In the genomic region with DNA sequence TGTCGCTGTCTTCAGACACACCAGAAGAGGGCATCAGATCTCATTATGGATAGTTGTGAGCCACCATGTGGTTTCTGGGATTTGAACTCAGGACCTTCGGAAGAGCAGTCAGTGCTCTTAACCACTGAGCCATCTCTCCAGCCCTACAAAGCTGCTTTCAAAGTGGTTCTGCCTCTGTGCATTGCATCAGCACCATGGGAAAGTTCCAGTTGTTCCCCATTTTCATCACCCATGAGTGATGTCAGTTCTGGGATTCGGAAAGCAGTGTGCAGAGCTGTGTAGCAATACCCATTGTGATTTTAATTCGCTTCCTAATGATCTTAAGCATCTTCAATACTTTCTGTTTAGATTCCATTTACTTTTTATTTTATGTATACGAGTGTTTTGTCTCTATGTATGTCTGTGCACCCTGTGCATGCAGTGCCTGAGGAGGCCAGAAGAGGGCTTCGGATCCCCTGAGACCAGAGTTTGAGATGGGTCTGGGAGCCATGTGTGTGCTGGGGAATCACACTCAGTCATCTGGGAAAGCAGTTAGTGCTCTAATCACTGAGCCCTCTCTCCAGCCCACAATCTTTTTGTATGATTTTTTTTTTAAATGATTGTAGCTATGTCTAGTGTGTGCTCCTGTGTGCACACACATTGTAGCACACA, we compare ENCODE assay signal across 15 mouse cellular contexts. TPM values are rescaled to one million over a fixed set of nuclear protein-coding genes. Genes with fewer than 3 reads are reported as not detected.
A peak's percentile ranks its signal among the peaks of the same experiment; 100 is the strongest.
DNase-seq lines count a peak whose midpoint lies in the region; ATAC-seq and TF ChIP-seq lines count a peak whose summit lies in the region.
"Had no signal": no experiment of that assay in that cellular context is flagged by ENCODE, and none has a peak within 500 bp of the region (broad histone marks: within the 10 kb centered on the region; RNA-seq: fewer than 3 reads in every experiment).

No protein-coding gene starts in this region.

- H3K9ac ChIP-seq in forebrain, embryonic 14.5 days (ENCODE audit: low read length) = no peak overlapping the region
- H3K9ac ChIP-seq in liver, embryonic 14.5 days (replicated peaks) = no peak overlapping the region
- H3K9ac ChIP-seq in liver, embryonic 12.5 days = no peak overlapping the region
- no peak overlapping the region for H3K9ac ChIP-seq in CH12.LX (ENCODE audit: insufficient read depth, low read depth)
- H3K9ac ChIP-seq in forebrain, embryonic 13.5 days = no peak overlapping the region
- H3K9ac ChIP-seq: embryonic facial prominence, embryonic 15.5 days; limb, embryonic 12.5 days; stomach, embryonic 15.5 days had no signal

- H3K36me3 ChIP-seq in forebrain, embryonic 10.5 days (replicated peaks) = no peaks in the 10 kb centered on the region
- H3K36me3 ChIP-seq in forebrain, embryonic 14.5 days (ENCODE audit: control insufficient read depth, insufficient read depth, low read length) = no peaks in the 10 kb centered on the region
- H3K36me3 ChIP-seq in liver, embryonic 14.5 days (replicated peaks; ENCODE audit: control insufficient read depth, insufficient read depth, low read depth) = no peaks in the 10 kb centered on the region
- no peaks in the 10 kb centered on the region for H3K36me3 ChIP-seq in liver, embryonic 12.5 days
- H3K36me3 ChIP-seq in CH12.LX (replicated peaks in 1 of 2; ENCODE audit: control insufficient read depth in 1 of 2, insufficient read depth in 1 of 2, low read length in 1 of 2) = no peaks in the 10 kb centered on the region
- H3K36me3 ChIP-seq in forebrain, embryonic 13.5 days (ENCODE audit: poor library complexity, severe bottlenecking) = no peaks in the 10 kb centered on the region
- H3K36me3 ChIP-seq: embryonic facial prominence, embryonic 15.5 days; limb, embryonic 12.5 days; stomach, embryonic 15.5 days had no signal

- 0 out of 2 replicates have a peak, but pooled peaks cover 4% of the 10 kb centered on the region for H3K27me3 ChIP-seq in forebrain, embryonic 10.5 days (ENCODE audit: poor library complexity, severe bottlenecking)
- no peaks in the 10 kb centered on the region for H3K27me3 ChIP-seq in forebrain, embryonic 14.5 days (replicated peaks; ENCODE audit: control insufficient read depth, insufficient read depth, low read length)
- no peaks in the 10 kb centered on the region for H3K27me3 ChIP-seq in liver, embryonic 14.5 days (ENCODE audit: control insufficient read depth, insufficient read depth, low read length)
- no peaks in the 10 kb centered on the region for H3K27me3 ChIP-seq in liver, embryonic 12.5 days (replicated peaks)
- no peaks in the 10 kb centered on the region for H3K27me3 ChIP-seq in CH12.LX (replicated peaks)
- H3K27me3 ChIP-seq in forebrain, embryonic 13.5 days = no peaks in the 10 kb centered on the region
- H3K27me3 ChIP-seq: embryonic facial prominence, embryonic 15.5 days; limb, embryonic 12.5 days; stomach, embryonic 15.5 days had no signal

- WGBS in forebrain, embryonic 10.5 days = 91% methylated on average over 6 of the region's 6 CpGs
- 91% methylated on average over 6 of the region's 6 CpGs for WGBS in forebrain, embryonic 14.5 days
- WGBS in liver, embryonic 14.5 days (ENCODE audit: insufficient replicate concordance) = 70% methylated on average over 6 of the region's 6 CpGs
- 79% methylated on average over 6 of the region's 6 CpGs for WGBS in liver, embryonic 12.5 days (ENCODE audit: insufficient replicate concordance)
- WGBS in forebrain, embryonic 13.5 days = 95% methylated on average over 6 of the region's 6 CpGs

- TF ChIP-seq RAD21 in CH12.LX (IDR thresholded peaks at IDR 0.05; ENCODE audit: low read depth, low read length) = peak; percentile 2; the same call in 1 of the 2 replicates

- H3K27ac ChIP-seq in forebrain, embryonic 10.5 days = peak overlapping the region; percentile 84
- no peak overlapping the region for H3K27ac ChIP-seq in forebrain, embryonic 14.5 days (ENCODE audit: low read depth, low read length)
- no peak overlapping the region for H3K27ac ChIP-seq in liver, embryonic 14.5 days
- no peak overlapping the region for H3K27ac ChIP-seq in liver, embryonic 12.5 days
- H3K27ac ChIP-seq in CH12.LX (ENCODE audit: insufficient read depth, low read depth) = no peak overlapping the region
- H3K27ac ChIP-seq in forebrain, embryonic 13.5 days = 0 out of 2 replicates have a peak overlapping the region, but pooled peaks have one; percentile 65
- H3K27ac ChIP-seq: embryonic facial prominence, embryonic 15.5 days; limb, embryonic 12.5 days; stomach, embryonic 15.5 days had no signal

- no peaks in the 10 kb centered on the region; the same call in 1 of the 2 replicates for H3K9me3 ChIP-seq in forebrain, embryonic 10.5 days
- no peaks in the 10 kb centered on the region for H3K9me3 ChIP-seq in forebrain, embryonic 14.5 days (replicated peaks; ENCODE audit: control insufficient read depth, low read length)
- no peaks in the 10 kb centered on the region for H3K9me3 ChIP-seq in liver, embryonic 14.5 days (ENCODE audit: control insufficient read depth, low read length)
- H3K9me3 ChIP-seq in liver, embryonic 12.5 days (replicated peaks) = no peaks in the 10 kb centered on the region
- peaks cover 5% of the 10 kb centered on the region for H3K9me3 ChIP-seq in CH12.LX (replicated peaks; ENCODE audit: low read length)
- H3K9me3 ChIP-seq in forebrain, embryonic 13.5 days (replicated peaks) = no peaks in the 10 kb centered on the region; the same call in 1 of the 2 replicates
- H3K9me3 ChIP-seq: embryonic facial prominence, embryonic 15.5 days; limb, embryonic 12.5 days; stomach, embryonic 15.5 days had no signal

- no peak for DNase-seq in forebrain, embryonic 10.5 days (ENCODE audit: extremely low spot score, low spot score)
- no peak for DNase-seq in forebrain, embryonic 14.5 days (ENCODE audit: low spot score)
- no peak for DNase-seq in liver, embryonic 14.5 days (ENCODE audit: low read depth in 3 of 3, low spot score in 3 of 3)
- no peak for DNase-seq in CH12.LX (ENCODE audit: extremely low read depth)
- no peak for DNase-seq in cerebellum, postnatal 36 days
- no peak for DNase-seq in left cerebral cortex, postnatal 4 days
- DNase-seq: cerebellum, adult 11 months; heart, postnatal 4 days; kidney, postnatal 4 days had no signal

- dilution Hi-C loops in CH12.LX (cut with MboI; ENCODE audit: extremely low pct_ligation_motif_present, extremely low pct_unique_long_range_greater_than_20kb, low sequenced_read_pairs) = no loop called here

- H3K4me1 ChIP-seq in forebrain, embryonic 10.5 days = peaks cover 49% of the 10 kb centered on the region
- H3K4me1 ChIP-seq in forebrain, embryonic 14.5 days (ENCODE audit: control insufficient read depth, insufficient read depth, low read length) = 0 out of 2 replicates have a peak, but pooled peaks cover 3% of the 10 kb centered on the region
- H3K4me1 ChIP-seq in liver, embryonic 14.5 days (replicated peaks; ENCODE audit: control insufficient read depth in 2 of 2, insufficient read depth in 2 of 2, low read length in 1 of 2) = peaks cover 0 to 2% of the 10 kb centered on the region in 2 experiments; a peak in 1 of 4 replicates
- H3K4me1 ChIP-seq in liver, embryonic 12.5 days = peaks cover 5% of the 10 kb centered on the region
- peaks cover 13 to 36% of the 10 kb centered on the region in 2 experiments for H3K4me1 ChIP-seq in CH12.LX (ENCODE audit: control insufficient read depth in 1 of 2, insufficient read depth in 2 of 2)
- H3K4me1 ChIP-seq in forebrain, embryonic 13.5 days = peaks cover 25% of the 10 kb centered on the region
- H3K4me1 ChIP-seq: stomach, embryonic 15.5 days had no signal

- H3K4me3 ChIP-seq in forebrain, embryonic 10.5 days = no peak overlapping the region
- H3K4me3 ChIP-seq in forebrain, embryonic 14.5 days (ENCODE audit: low read depth, low read length) = no peak overlapping the region
- H3K4me3 ChIP-seq in liver, embryonic 14.5 days (ENCODE audit: insufficient read depth in 1 of 2, low read depth in 2 of 2, low read length in 2 of 2) = no peak overlapping the region
- H3K4me3 ChIP-seq in liver, embryonic 12.5 days = no peak overlapping the region
- H3K4me3 ChIP-seq in CH12.LX (replicated peaks in 1 of 3; ENCODE audit: low read depth in 2 of 3, low read length in 2 of 3, poor library complexity in 1 of 3) = no peak overlapping the region
- no peak overlapping the region for H3K4me3 ChIP-seq in forebrain, embryonic 13.5 days
- H3K4me3 ChIP-seq: embryonic facial prominence, embryonic 15.5 days; limb, embryonic 12.5 days; stomach, embryonic 15.5 days had no signal

- no peaks in the 10 kb centered on the region for H3K79me2 ChIP-seq in CH12.LX (replicated peaks; ENCODE audit: control insufficient read depth, extremely low read depth, insufficient read depth, poor library complexity, severe bottlenecking)

- TF ChIP-seq CTCF in liver, embryonic 14.5 days (IDR thresholded peaks at IDR 0.05; ENCODE audit: low read depth) = peak; percentile 68
- TF ChIP-seq CTCF in CH12.LX (conservative IDR thresholded peaks at IDR 0.05 in 1 of 2, IDR thresholded peaks at IDR 0.05 in 1 of 2; ENCODE audit: low read depth in 2 of 2, low read length in 2 of 2) = peak in 1 of 2 experiments; percentile 53; a peak in 2 of 4 replicates

- no peak overlapping the region for H3K4me2 ChIP-seq in forebrain, embryonic 14.5 days (ENCODE audit: low read length)
- no peak overlapping the region for H3K4me2 ChIP-seq in liver, embryonic 14.5 days (ENCODE audit: low read depth)
- no peak overlapping the region for H3K4me2 ChIP-seq in liver, embryonic 12.5 days
- H3K4me2 ChIP-seq in CH12.LX (ENCODE audit: insufficient read depth, low read depth, poor library complexity, severe bottlenecking) = no peak overlapping the region
- no peak overlapping the region for H3K4me2 ChIP-seq in forebrain, embryonic 13.5 days
- H3K4me2 ChIP-seq: embryonic facial prominence, embryonic 15.5 days; limb, embryonic 12.5 days; stomach, embryonic 15.5 days had no signal

- no peak for TF ChIP-seq POLR2A in CH12.LX (IDR thresholded peaks at IDR 0.05; ENCODE audit: low read depth, low read length)

- intact Hi-C loops in left cerebral cortex, postnatal 4 days (cut with DNase I) = no loop called here

- no peak for ATAC-seq in forebrain, embryonic 14.5 days
- ATAC-seq in liver, embryonic 14.5 days (ENCODE audit: insufficient read depth) = no peak
- ATAC-seq in liver, embryonic 12.5 days = no peak
- no peak for ATAC-seq in forebrain, embryonic 13.5 days
- ATAC-seq: activated CD4-positive, CD25-positive, alpha-beta regulatory T cell, adult 4 months had no signal

- in situ Hi-C loops in CH12.LX (cut with MboI; ENCODE audit: low pct_ligation_motif_present, low pct_unique_long_range_greater_than_20kb, low sequenced_read_pairs) = no loop called here

- no peak for TF ChIP-seq EP300 in liver, embryonic 14.5 days (IDR thresholded peaks at IDR 0.05; ENCODE audit: low read depth)
- TF ChIP-seq EP300 in CH12.LX (IDR thresholded peaks at IDR 0.05; ENCODE audit: low read length) = no peak

RNA-seq across cellular contexts. Expression of a gene that starts 6.6 kb away (rescaled TPM):
- polyA plus RNA-seq in forebrain, embryonic 10.5 days (2016; fragmentation: Nextera tagmentation; extraction: Ambion mirVana) = 4.3 and 5.2 TPM in 2 replicates
- 1.8 and 2.8 TPM in 2 replicates for polyA plus RNA-seq in forebrain, embryonic 14.5 days (2014; fragmentation: Nextera tagmentation; extraction: Ambion mirVana)
- 2.4 TPM in 2 replicates for polyA plus RNA-seq in liver, embryonic 14.5 days (2012; rRNA removed)
- polyA plus RNA-seq in liver, embryonic 14.5 days (2014; fragmentation: Nextera tagmentation; extraction: Ambion mirVana) = 1.1 and 1.8 TPM in 2 replicates
- polyA plus RNA-seq in liver, embryonic 12.5 days (2016; fragmentation: Nextera tagmentation; extraction: Ambion mirVana) = 3.1 and 4.1 TPM in 2 replicates
- total RNA-seq in CH12.LX (2012; rRNA removed) (10.9 and 11.3 TPM in 2 replicates), CH12.LX (2014; rRNA removed) (5.3 and 5.6 TPM in 2 replicates)
- polyA plus RNA-seq in CH12.LX (2012; ENCODE audit: insufficient read length, low read depth) = 20.3 and 23.4 TPM in 2 replicates
- polyA plus RNA-seq in forebrain, embryonic 13.5 days (2015; fragmentation: Nextera tagmentation; extraction: Ambion mirVana) = 3.1 and 3.3 TPM in 2 replicates
- 10 to 100 TPM; 34.5 to 35.6 TPM for total RNA-seq in left cerebral cortex, postnatal 4 days (2021)

Comparison
In these comparisons a context has a peak if more than half of its experiments do, and no peak if none do; other contexts are left out.
1. H3K27ac ChIP-seq: peak in forebrain, embryonic 10.5 days (single experiment) and forebrain, embryonic 13.5 days (single experiment); none in forebrain, embryonic 14.5 days (single experiment), liver, embryonic 14.5 days (single experiment), liver, embryonic 12.5 days (single experiment) and CH12.LX (single experiment).